Mouse (Mus musculus) CH12.LX (cell line): ENCODE results near the gene Trp53i13. TPM values are rescaled to one million over a fixed set of nuclear protein-coding genes. Genes with fewer than 3 reads are reported as not detected.

Source experiments
- DNase-seq: peaks from one replicate; pipeline ENCODE4 v3.0.0-alpha.2; 2013; ENCODE audit errors: extremely low read depth
- H3K27ac ChIP-seq: 2 replicates; pipeline ENCODE4 v1.5.1; 2012; ENCODE audit warnings: low read depth, mild to moderate bottlenecking, control low read depth, moderate library complexity; ENCODE audit not compliant: insufficient read depth
- H3K27me3 ChIP-seq: replicated peaks from 2 replicates; pipeline ENCODE3; 2012; ENCODE audit warnings: inconsistent platforms
- H3K36me3 ChIP-seq, 2 experiments: replicated peaks in 1 of 2; 2 replicates each; pipeline versions ENCODE3 to v1.6.1; 2012; ENCODE audit warnings: inconsistent platforms in 1 of 2, low read length in 1 of 2, mild to moderate bottlenecking in 1 of 2, mixed read lengths in 1 of 2, moderate library complexity in 1 of 2; ENCODE audit not compliant: control insufficient read depth in 1 of 2, insufficient read depth in 1 of 2
- H3K4me1 ChIP-seq, 2 experiments: 2 replicates each; pipeline ENCODE4 v1.6.1; 2012; ENCODE audit warnings: inconsistent platforms in 1 of 2, moderate library complexity in 1 of 2; ENCODE audit not compliant: insufficient read depth in 2 of 2, control insufficient read depth in 1 of 2
- H3K4me2 ChIP-seq: 2 replicates; pipeline ENCODE4 v1.6.1; 2012; ENCODE audit warnings: low read depth, mild to moderate bottlenecking, control low read depth; ENCODE audit not compliant: poor library complexity, insufficient read depth, severe bottlenecking
- H3K4me3 ChIP-seq, 3 experiments: fragments of 150-350 bp in 1 of 3; sonication (generic) in 1 of 3; replicated peaks in 1 of 3; 2 replicates each; pipeline versions ENCODE3 to v1.5.1; 2011 to 2012; ENCODE audit warnings: low read depth in 2 of 3, low read length in 2 of 3, mild to moderate bottlenecking in 2 of 3, moderate library complexity in 2 of 3, control low read depth in 1 of 3, improper control_type of control experiment in 1 of 3, inconsistent platforms in 1 of 3, mixed read lengths in 1 of 3; ENCODE audit not compliant: poor library complexity in 1 of 3
- H3K79me2 ChIP-seq: replicated peaks from 2 replicates; pipeline ENCODE4 v1.6.1; 2012; ENCODE audit warnings: mild to moderate bottlenecking, moderate library complexity; ENCODE audit not compliant: control insufficient read depth, poor library complexity, insufficient read depth, severe bottlenecking; ENCODE audit errors: extremely low read depth
- H3K9ac ChIP-seq: 2 replicates; pipeline ENCODE4 v1.6.1; 2012; ENCODE audit warnings: low read depth, mild to moderate bottlenecking, control low read depth, moderate library complexity; ENCODE audit not compliant: insufficient read depth
- H3K9me3 ChIP-seq: replicated peaks from 2 replicates; pipeline ENCODE3; 2012; ENCODE audit warnings: low read length, inconsistent platforms, mixed read lengths
- CTCF ChIP-seq, 2 experiments: IDR thresholded peaks in 1 of 2; conservative IDR thresholded peaks in 1 of 2; 2 replicates each; pipeline ENCODE4 v1.5.1; 2011 to 2012; ENCODE audit warnings: low read depth in 2 of 2, low read length in 2 of 2, improper control_type of control experiment in 1 of 2, inconsistent platforms in 1 of 2, mild to moderate bottlenecking in 1 of 2, moderate library complexity in 1 of 2
- JUN ChIP-seq: IDR thresholded peaks from 2 replicates; pipeline ENCODE4 v1.6.1; 2011; ENCODE audit warnings: low read depth, mild to moderate bottlenecking, low read length, improper control_type of control experiment, moderate library complexity; ENCODE audit not compliant: insufficient read depth
- MEF2A ChIP-seq: IDR thresholded peaks from 2 replicates; pipeline ENCODE4 v1.6.1; 2014; ENCODE audit warnings: low read depth, mild to moderate bottlenecking, inconsistent platforms, low read length, improper control_type of control experiment, borderline replicate concordance
- NRF1 ChIP-seq: IDR thresholded peaks from 2 replicates; pipeline ENCODE4 v1.6.1; 2014; ENCODE audit warnings: low read depth, mild to moderate bottlenecking, inconsistent platforms, low read length, improper control_type of control experiment, moderate library complexity
- PAX5 ChIP-seq: IDR thresholded peaks from 2 replicates; pipeline ENCODE4 v1.6.1; 2012; ENCODE audit warnings: low read length, inconsistent platforms, mixed read lengths
- POLR2AphosphoS2 ChIP-seq: IDR thresholded peaks from 2 replicates; pipeline ENCODE4 v1.6.1; 2011; ENCODE audit warnings: low read depth, low read length, improper control_type of control experiment
- RAD21 ChIP-seq: IDR thresholded peaks from 2 replicates; pipeline ENCODE4 v1.6.1; 2011; ENCODE audit warnings: low read depth, mild to moderate bottlenecking, low read length, improper control_type of control experiment, moderate library complexity
- SMC3 ChIP-seq: IDR thresholded peaks from 2 replicates; pipeline ENCODE4 v1.6.1; 2011; ENCODE audit warnings: low read depth, low read length, improper control_type of control experiment
- ZC3H11A ChIP-seq: IDR thresholded peaks from 2 replicates; pipeline ENCODE4 v1.6.1; 2012; ENCODE audit warnings: low read depth, mild to moderate bottlenecking, inconsistent platforms, low read length, improper control_type of control experiment
- ZMIZ1 ChIP-seq: IDR thresholded peaks from 2 replicates; pipeline ENCODE4 v1.6.1; 2012; ENCODE audit warnings: low read depth, mild to moderate bottlenecking, inconsistent platforms, low read length, improper control_type of control experiment
- ZNF384 ChIP-seq: IDR thresholded peaks from 2 replicates; pipeline ENCODE4 v1.6.1; 2012; ENCODE audit warnings: low read depth, low read length, improper control_type of control experiment, inconsistent platforms
- dilution Hi-C: fragments of 300-500 bp; cut with MboI; formaldehyde crosslinking; loops from 2 replicates; pipeline ENCODE4 v1.14.3; 2020; ENCODE audit warnings: low sequenced_read_pairs; ENCODE audit not compliant: extremely low pct_unique_long_range_greater_than_20kb, extremely low pct_ligation_motif_present
- in situ Hi-C: fragments of 300-500 bp; cut with MboI; formaldehyde crosslinking; loops from 3 replicates; pipeline ENCODE4 v1.14.3; 2019; ENCODE audit warnings: low sequenced_read_pairs, low pct_ligation_motif_present, low pct_unique_long_range_greater_than_20kb, mixed read lengths
- polyA plus RNA-seq: library from polyadenylated mRNA; unstranded; fragments of >175 nt; gene quantifications from 2 replicates; pipeline ENCODE4 v1.2.1, GENCODE M21; 2012; ENCODE audit warnings: low read depth; ENCODE audit not compliant: insufficient read length
- total RNA-seq, 2 experiments: library from RNA; depleted of rRNA; stranded (reverse); fragments of 300-350 nt in 1 of 2; fragments of >200 nt in 1 of 2; gene quantifications; 2 replicates each; pipeline ENCODE4 v1.2.3; 2012 to 2014

Gene Trp53i13
- total and polyA plus RNA-seq, 3 experiments: 6.7 to 12.8 (median 12.6) TPM

DNA sequence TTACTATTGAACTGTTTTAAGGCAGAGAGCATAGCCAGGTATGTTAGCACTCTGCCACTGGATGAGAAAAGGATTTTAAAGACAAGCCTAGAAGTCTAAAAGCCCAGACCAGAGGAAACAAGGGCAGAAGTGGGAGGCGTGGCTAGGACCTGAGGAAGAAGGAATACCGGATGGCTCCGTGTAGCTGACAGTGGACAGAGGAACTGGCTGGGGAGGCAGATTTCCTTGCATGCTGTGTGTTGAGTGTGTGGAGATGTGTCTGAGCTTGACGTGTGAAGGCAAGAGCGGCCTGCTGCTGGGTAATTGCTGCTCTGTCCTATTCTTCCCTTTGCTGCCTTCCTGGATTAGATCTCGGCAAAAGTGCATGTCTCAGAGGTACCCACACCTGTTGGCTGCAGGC is 13.3 kb downstream of the Trp53i13 start:
- dilution Hi-C loops (no loop called here), in situ Hi-C loops (no loop called here)
- H3K4me3 ChIP-seq: no peak overlapping the region
- H3K4me2 ChIP-seq: no peak overlapping the region
- peaks cover 0 to 27% of the 10 kb centered on the region in 2 experiments; a peak in 2 of 4 replicates for H3K4me1 ChIP-seq
- no peak overlapping the region for H3K9ac ChIP-seq
- H3K27ac ChIP-seq: no peak overlapping the region
- H3K36me3 ChIP-seq: peaks cover 71 to 98% of the 10 kb centered on the region in 2 experiments
- H3K79me2 ChIP-seq: no peaks in the 10 kb centered on the region; the same call in 1 of the 2 replicates
- no peaks in the 10 kb centered on the region for H3K27me3 ChIP-seq
- TF ChIP-seq ZMIZ1 (no peak), POLR2AphosphoS2 (no peak), ZC3H11A (no peak), ZNF384 (no peak), JUN (no peak)
- DNase-seq: no peak
- H3K9me3 ChIP-seq: no peaks in the 10 kb centered on the region

GRCm38 (mm10) chr11:77501971-77502370 is 13.8 kb downstream of the Trp53i13 start:
- TF ChIP-seq MEF2A (no peak), PAX5 (no peak), ZNF384 (no peak)
- Histone ChIP-seq H3K36me3 (peaks cover 65 to 95% of the 10 kb centered on the region in 2 experiments), H3K4me3 (no peak overlapping the region)

GRCm38 (mm10) chr11:77501392-77501791 is 14.4 kb downstream of the Trp53i13 start:
- H3K4me3 ChIP-seq: no peak overlapping the region
- H3K4me2 ChIP-seq: no peak overlapping the region
- H3K27me3 ChIP-seq: no peaks in the 10 kb centered on the region
- peaks cover 6% of the 10 kb centered on the region for H3K79me2 ChIP-seq
- in situ Hi-C loops (no loop called here), dilution Hi-C loops (no loop called here)
- H3K9me3 ChIP-seq: no peaks in the 10 kb centered on the region
- H3K27ac ChIP-seq: no peak overlapping the region
- peak; percentile 87 for DNase-seq
- H3K4me1 ChIP-seq: peaks cover 7 to 33% of the 10 kb centered on the region in 2 experiments
- peaks cover 60 to 93% of the 10 kb centered on the region in 2 experiments for H3K36me3 ChIP-seq
- peak; percentile 64 for TF ChIP-seq RAD21
- peak; percentile 92 to 98 for TF ChIP-seq CTCF (conservative IDR thresholded peaks at IDR 0.05 in 1 of 2, IDR thresholded peaks at IDR 0.05 in 1 of 2; ENCODE audit: low read depth in 2 of 2, low read length in 2 of 2)
- peak; percentile 86 for TF ChIP-seq SMC3
- no peak for TF ChIP-seq NRF1
- H3K9ac ChIP-seq: no peak overlapping the region

More at GRCm38 (mm10) chr11:77501971-77502370, 13.8 kb downstream of the Trp53i13 start:
- Histone ChIP-seq H3K4me1 (peaks cover 5 to 30% of the 10 kb centered on the region in 2 experiments), H3K27ac (no peak overlapping the region), H3K9me3 (no peaks in the 10 kb centered on the region), H3K4me2 (no peak overlapping the region), H3K27me3 (no peaks in the 10 kb centered on the region), H3K9ac (no peak overlapping the region), H3K79me2 (peaks cover 4% of the 10 kb centered on the region)
- in situ Hi-C loops (no loop called here), dilution Hi-C loops (no loop called here)
- no peak for DNase-seq
